Mouse (Mus musculus): ENCODE measurements at regions not wholly inside any gene's neighbourhood (a gene's known extent, or its start where the extent isn't known, plus 50 kb on each side); places are given as distances from the start of the nearest gene placed in this dataset.
"Not testable (repeated sequence)": the region's sequence is repeated elsewhere in the genome, so short reads cannot be mapped to it uniquely, and the experiment has no call there.

GRCm38 (mm10) chr5:3141841-3142240, 199.4 kb upstream of the Cdk6 start:
- not testable (repeated sequence) for DNase-seq (ENCODE audit: low spot score in 2 of 2)

DNA sequence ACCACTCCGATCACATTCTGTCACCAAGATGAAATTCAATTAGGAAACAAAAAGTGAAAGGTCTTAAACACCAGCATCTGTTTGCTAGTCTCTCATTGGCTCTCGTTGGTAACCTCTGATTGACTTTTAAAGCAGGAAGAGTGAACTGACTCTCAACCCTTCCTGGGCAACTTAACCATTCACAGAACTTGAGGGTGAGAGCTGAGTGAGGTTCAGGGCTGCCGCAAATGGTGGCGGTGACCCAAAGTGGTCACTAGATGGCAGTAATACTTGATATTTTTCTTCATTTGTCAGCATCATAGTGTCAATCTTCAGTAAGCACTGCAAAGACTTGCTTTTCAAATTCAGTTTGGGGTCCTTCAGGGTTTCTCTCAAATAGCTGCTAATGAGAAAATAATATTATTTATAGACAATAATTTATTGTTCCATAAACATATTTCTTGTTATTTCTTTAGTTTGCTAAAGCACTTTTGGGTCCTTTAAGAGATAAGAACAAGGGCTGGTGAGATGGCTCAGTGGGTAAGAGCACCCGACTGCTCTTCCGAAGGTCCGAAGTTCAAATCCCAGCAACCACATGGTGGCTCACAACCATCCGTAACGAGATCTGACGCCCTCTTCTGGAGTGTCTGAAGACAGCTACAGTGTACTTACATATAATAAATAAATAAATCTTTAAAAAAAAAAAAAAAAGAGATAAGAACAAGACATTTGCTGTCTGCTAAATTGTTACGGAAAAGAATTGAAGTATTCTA, 194.6 kb upstream of the Cdk6 start:
- not testable (repeated sequence) for DNase-seq (ENCODE audit: low spot score in 2 of 2)

- not testable (repeated sequence) for DNase-seq (ENCODE audit: low spot score in 2 of 2)
These were observed 191.4 kb upstream of the Cdk6 start for GRCm38 (mm10) chr5:3149886-3150285.

GRCm38 (mm10) chr5:3150766-3151165, 190.5 kb upstream of the Cdk6 start:
- DNase-seq (ENCODE audit: low spot score in 2 of 2), result not testable (repeated sequence)

GRCm38 (mm10) chr5:3151534-3152148, 189.6 kb upstream of the Cdk6 start:
- not testable (repeated sequence) for DNase-seq (ENCODE audit: low spot score in 2 of 2)

DNA sequence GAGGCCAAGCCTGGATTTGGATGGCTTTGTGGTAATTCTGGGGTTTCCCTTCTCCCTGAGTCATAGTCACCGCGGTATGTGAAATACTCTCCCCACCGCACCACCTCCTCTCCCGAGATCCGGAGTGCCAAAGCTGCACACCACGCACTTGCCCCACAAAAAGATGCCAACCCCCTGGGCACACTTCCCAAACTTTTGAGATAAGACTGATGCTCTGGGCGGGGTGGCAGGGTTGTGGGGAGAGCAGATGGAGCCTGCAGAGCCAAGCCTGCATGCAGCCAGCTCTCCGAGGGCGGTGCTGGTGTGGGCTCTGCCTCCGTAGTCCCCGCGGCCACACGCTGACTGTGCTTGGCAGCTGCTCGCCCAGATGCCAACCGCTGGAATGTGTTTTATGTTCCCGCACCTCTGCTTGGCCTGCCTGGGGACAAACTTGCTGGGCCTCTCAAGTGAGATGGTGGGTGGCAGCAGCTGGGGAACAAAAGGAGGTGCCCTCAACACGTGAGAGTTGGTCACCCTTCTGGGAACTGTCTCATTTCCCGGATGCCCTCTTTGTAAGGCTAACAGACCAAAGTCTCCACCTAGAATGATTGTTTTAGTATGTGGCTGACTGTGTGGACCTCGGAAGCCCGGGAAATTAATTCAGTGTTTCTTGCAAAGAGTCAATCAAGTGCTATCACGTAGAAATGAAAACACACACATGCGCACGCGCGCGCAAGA, 189.0 kb upstream of the Cdk6 start:
- DNase-seq (ENCODE audit: low spot score in 2 of 2), result peak; percentile 12 to 42

DNA sequence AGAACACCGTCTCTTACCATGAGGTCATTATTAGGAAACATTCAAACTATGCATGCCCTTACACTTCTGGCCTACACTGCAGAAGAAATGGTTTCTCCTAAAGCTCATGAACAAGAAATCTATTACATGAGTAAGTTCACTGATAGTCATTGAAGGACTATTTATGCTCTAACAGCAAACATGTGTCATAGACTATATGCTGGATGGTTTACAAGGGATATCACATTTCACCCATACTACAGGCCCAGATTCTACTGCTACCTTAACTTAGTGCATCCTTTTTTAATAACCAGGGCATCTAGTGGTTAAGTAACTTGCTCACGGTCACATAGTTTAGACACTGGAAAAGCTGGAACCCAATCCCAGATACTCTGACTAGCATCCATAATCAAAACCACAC, 175.8 kb upstream of the Cdk6 start:
- DNase-seq (ENCODE audit: low spot score in 2 of 2), result not testable (repeated sequence)

DNA sequence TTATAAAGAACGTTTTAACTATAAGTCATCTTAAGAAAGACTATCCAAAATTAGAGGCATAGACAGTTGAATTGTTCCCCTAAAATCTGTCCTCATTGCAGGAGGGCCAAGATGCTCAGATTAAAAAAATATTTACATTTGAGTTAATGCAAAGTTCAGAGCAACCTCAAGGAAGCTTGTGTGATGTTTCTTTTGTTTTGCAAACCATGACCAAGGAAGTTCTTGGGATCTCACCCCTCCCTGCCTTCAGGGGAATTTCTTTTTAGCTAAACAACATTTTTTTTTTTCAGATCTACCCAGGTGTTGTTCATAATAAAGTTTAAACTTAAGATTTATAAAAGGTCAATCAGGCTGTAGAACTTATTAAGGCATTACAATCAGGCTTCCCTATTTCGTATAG, 174.8 kb upstream of the Cdk6 start:
- DNase-seq (ENCODE audit: low spot score in 2 of 2), result not testable (repeated sequence)

GRCm38 (mm10) chr5:3193592-3193991, 147.7 kb upstream of the Cdk6 start:
- DNase-seq (ENCODE audit: low spot score in 2 of 2), result not testable (repeated sequence)

- DNase-seq (ENCODE audit: low spot score in 2 of 2), result peak in 1 of 2 experiments; percentile 17
These were observed 143.1 kb upstream of the Cdk6 start for GRCm38 (mm10) chr5:3197952-3198841.

DNA sequence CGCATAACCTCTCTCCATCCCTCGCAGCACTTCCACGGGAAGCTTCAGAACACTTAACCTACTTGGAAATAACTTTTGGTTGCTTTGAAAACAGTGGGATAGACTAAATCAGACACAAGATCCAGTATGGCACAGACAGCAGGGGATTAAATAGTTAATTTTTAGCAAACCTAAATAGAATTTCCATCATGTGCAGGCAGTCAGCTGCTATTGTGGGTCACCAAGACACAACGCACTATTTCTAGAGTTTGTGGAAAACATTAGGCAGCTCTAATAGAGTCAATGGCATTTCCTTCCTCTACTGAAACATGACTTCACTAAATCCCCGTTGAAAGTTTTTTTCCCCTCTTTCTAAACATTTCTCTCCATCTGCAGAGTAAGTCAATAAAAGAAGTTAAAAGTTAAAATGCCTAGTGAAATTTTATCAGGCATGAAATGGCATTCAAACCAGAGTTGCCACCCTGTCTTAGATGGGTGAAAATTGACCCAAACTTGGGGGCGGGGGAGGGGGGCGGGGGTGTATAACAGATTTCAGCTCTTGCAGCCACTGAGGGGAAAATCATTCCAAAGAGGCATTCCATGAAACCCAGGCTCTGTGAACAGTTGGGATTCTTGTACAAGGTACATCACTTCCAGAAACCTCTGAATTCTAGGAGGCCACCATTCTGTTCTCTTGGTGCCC, 142.3 kb upstream of the Cdk6 start:
- DNase-seq (ENCODE audit: low spot score in 2 of 2), result not testable (repeated sequence)

DNA sequence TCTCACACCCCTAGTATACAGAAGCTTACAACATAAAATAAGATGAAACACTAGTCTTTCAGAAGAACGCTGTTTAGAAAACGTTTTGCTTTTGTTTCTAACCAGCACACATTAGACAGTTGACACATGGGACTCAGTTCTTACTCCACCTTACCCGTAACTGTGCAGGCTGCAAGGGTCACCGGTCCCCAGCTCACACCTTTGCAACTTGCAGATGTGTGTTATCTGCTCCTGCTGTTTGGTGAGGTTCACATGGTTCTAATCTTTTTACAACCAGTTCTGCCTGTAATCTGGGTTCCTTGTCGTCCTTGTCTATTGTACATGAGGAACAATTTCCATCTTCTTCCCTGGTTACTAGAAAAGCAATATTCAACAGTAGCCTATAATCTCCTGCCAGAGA, 135.1 kb upstream of the Cdk6 start:
- not testable (repeated sequence) for DNase-seq (ENCODE audit: low spot score in 2 of 2)

DNA sequence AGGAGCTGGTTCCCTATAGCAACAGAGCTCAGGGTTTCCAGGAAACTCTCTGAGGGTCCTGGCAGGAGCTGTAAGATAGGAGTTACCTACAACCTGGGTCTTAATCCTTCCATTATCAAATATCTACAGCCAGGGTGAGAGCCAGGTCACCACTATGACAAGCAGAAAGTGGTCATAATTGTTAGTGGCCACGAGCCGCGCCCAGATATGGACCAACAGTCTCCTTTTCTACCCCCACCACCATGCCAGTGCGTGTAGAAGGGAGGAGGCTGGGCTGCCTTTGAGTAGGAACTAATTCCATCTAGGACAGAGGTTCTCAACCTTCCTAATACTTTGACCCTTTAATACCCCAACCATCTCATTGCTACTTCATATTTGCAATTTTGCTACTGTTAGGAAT, 133.0 kb upstream of the Cdk6 start:
- not testable (repeated sequence) for DNase-seq (ENCODE audit: low spot score in 2 of 2)

DNA sequence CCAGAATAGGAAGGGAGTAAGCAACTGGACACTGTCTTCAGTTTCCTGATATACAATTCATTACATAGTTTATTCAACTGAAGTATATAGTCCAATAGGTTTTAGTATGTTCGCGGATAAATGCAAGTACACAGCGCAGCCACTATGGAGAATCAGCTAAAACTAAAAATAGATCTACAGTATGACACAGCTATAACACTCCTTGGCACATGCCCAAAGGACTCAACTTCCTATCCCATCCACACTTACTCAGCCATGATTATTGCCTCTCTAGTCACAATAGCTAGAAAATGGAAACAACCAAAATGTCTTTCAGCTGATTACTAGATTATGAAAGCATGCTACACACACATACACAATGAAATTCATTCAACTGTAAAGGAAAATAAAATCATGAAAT, 130.0 kb upstream of the Cdk6 start:
- DNase-seq (ENCODE audit: low spot score in 2 of 2), result no peak

- DNase-seq (ENCODE audit: low spot score in 2 of 2), result no peak
These were observed 125.2 kb upstream of the Cdk6 start for GRCm38 (mm10) chr5:3216053-3216452.

DNA sequence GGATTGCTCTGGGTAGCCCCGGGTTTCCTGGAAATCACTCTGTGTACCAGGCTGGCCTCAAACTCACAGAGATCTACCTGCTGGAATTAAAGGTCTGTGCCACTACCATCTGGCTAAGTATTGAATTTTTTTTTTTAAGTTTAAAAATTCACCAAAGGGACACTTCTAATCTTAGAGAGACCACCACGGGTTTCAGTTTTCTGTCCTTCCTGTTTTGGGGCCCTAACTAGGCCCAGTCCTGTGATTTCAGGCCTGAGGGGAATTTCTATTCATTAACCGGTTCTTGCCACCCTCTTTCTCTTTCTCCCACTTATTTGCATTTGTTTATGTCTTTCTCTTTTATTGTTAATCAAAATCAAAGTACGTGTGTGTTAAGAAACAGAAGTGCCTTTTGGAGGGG, 122.1 kb upstream of the Cdk6 start:
- DNase-seq (ENCODE audit: low spot score in 2 of 2), result no peak

DNA sequence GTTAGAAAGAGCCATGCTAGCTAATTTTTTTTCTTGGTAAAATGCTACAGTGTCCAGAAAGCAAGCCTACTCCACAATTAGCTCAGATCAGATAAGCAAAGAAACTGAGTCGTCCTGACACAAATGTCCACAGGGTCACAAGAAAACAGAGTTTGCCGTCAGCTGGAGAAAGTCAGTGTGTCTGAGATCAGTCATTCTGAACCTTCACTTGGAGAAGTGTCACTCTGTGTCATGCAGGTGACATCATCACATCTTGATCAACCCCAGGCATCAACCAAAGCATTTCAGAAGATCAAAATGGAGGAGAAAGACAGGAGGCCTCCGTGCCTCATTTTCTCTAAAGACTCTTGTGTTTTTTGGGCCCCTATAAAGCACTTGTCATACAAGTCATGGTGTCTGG, 121.5 kb upstream of the Cdk6 start:
- DNase-seq (ENCODE audit: low spot score in 2 of 2), result no peak

GRCm38 (mm10) chr5:3223819-3224218, 117.5 kb upstream of the Cdk6 start:
- not testable (repeated sequence) for DNase-seq (ENCODE audit: low spot score in 2 of 2)

- not testable (repeated sequence) for DNase-seq (ENCODE audit: low spot score in 2 of 2)
These were observed 116.8 kb upstream of the Cdk6 start for GRCm38 (mm10) chr5:3224392-3225054.

DNA sequence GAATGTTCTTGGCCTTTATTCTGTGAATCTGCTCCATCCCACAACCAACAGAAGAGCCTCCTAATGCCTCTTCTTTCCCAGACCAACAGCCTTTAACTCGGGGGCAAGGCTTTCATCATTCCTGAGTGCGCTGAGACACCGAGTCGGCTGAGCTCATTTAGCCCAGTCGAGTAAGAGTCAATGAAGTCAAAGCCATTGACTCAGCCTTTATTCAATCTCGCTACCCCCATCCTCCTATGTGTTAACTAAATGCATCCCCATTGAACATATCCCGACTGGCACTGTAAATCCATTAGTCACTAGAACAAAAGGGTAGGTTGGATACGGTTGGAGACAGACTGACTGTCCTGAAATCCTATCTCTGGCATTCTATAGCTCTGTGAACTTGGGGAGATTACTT, 115.9 kb upstream of the Cdk6 start:
- DNase-seq (ENCODE audit: low spot score in 2 of 2), result not testable (repeated sequence)
